Mouse (Mus musculus) hindbrain, embryonic 10.5 days (tissue): ENCODE data around the gene Grik4. TPM values are rescaled to one million over a fixed set of nuclear protein-coding genes. Genes with fewer than 3 reads are reported as not detected.

ENCODE experiments used
- DNase-seq: peaks from one replicate; pipeline ENCODE4 v3.0.0-alpha.2; 2017; ENCODE audit warnings: low spot score
- H3K27ac ChIP-seq: fragments of 300-500 bp; sonication (generic); 2 replicates; pipeline ENCODE4 v1.5.1; 2016; ENCODE audit warnings: mild to moderate bottlenecking, moderate library complexity
- H3K27me3 ChIP-seq: fragments of 300-500 bp; sonication (generic); 2 replicates; pipeline ENCODE4 v1.6.1; 2016; ENCODE audit warnings: mild to moderate bottlenecking; ENCODE audit not compliant: poor library complexity, insufficient read depth, severe bottlenecking
- H3K36me3 ChIP-seq: fragments of 300-500 bp; sonication (generic); 2 replicates; pipeline ENCODE4 v1.6.1; 2016; ENCODE audit warnings: mild to moderate bottlenecking, moderate library complexity
- H3K4me1 ChIP-seq: fragments of 300-500 bp; sonication (generic); replicated peaks from 2 replicates; pipeline ENCODE4 v1.6.1; 2016; ENCODE audit warnings: mild to moderate bottlenecking
- H3K4me3 ChIP-seq: fragments of 300-500 bp; sonication (generic); 2 replicates; pipeline ENCODE4 v1.5.1; 2016; ENCODE audit warnings: mild to moderate bottlenecking, moderate library complexity
- H3K9me3 ChIP-seq: fragments of 300-500 bp; sonication (generic); 2 replicates; pipeline ENCODE4 v1.6.1; 2016; ENCODE audit warnings: mild to moderate bottlenecking, moderate library complexity
- WGBS: fragments of 180-500 bp; shearing (Covaris S2); methylation state at CpG from one replicate; pipeline ENCODE4 v1.1.7; 2016; 5-methylcytosine and 5-hydroxymethylcytosine counted together
- polyA plus RNA-seq: library from polyadenylated mRNA; unstranded; fragments of >200 nt; fragmentation: Nextera tagmentation; extraction: Ambion mirVana; gene quantifications from 2 replicates; pipeline ENCODE4 v1.2.1, GENCODE M21; 2016

Grik4 gene
- polyA plus RNA-seq, 1 experiment from 2014 or later, result 2.9 TPM

DNA sequence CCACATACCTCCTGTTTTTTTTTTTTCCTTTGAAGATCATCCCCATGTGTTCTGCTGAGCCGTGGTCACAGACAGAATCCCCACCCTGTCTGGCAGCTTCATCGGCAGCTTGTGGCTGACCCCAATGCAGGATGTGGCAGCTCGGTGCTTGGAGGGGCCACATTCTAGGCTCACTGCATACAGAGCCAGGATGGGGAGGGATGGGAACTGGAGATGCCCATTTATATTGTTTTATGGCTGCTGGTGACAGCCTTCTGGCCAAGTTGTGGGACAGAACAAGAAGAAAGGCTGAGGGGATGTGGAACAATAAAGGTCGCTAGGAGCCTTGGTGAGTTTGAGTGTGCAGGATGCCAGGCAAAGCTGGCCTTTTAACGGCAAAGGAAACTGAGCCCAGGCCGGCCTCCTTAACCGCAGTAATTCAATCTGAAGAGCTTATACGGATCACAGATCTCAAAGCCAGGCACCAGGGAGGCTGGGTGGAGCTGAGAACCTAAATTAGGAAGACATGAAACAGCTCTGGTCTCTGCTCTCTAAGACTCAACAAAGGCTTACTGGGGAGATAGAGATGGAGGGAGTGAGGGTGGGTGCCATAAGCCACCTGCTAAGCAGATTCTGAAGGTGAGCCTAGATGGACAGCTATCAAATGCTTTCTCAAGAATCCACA, 241.0 kb downstream of the Grik4 start:
- 56% methylated on average over 8 of the region's 8 CpGs for WGBS
- no peak for DNase-seq
- H3K9me3 ChIP-seq, result peaks cover 4% of the 10 kb centered on the region
- peak overlapping the region; percentile 23; the same call in 1 of the 2 replicates for H3K27ac ChIP-seq
- H3K36me3 ChIP-seq, result no peaks in the 10 kb centered on the region; the same call in 1 of the 2 replicates
- H3K27me3 ChIP-seq, result no peaks in the 10 kb centered on the region
- H3K4me1 ChIP-seq, result peaks cover 20% of the 10 kb centered on the region
- H3K4me3 ChIP-seq, result no peak overlapping the region

DNA sequence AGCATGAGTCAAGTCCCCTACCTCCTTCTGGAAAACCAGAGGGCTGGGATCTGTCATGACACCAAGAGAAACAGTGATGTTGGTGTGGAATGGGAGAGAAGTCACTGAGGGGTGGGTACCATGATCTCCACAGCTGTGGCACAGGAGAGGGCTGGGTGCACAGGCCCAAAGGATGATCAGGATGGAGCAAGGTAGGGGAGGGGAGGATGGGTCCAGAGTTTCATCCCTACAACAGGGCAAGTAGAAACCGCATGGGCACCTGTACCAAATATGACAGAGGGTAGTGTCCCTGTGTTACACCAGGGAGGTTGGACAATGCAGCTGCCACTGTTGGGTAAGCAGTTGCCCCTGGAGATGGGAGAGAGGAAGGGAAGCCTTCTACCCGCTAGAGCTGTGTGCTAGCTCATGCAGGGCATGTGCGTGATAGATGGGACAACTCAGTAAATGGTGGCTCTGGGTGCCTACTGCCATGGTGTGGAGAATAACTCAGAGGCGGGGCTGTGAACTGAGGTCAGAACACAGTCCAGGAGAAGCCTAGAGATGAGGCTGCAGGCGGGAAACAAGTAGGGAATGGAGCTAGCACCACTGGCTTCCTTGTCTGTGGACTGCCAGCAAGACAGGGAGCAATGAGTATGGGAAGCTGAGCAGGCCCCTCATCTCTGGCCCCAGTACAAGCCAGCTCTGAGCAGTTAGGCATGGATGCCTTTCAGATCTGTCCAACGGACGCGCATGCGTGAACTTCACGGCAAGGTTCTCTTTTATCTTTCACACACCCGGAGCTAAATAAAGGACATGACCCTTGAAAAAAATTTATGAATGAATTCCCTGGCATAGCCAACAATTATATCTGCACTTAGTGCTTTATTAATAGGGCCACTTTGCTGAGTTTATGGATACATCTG, 241.8 kb downstream of the Grik4 start:
- Histone ChIP-seq H3K36me3 (no peaks in the 10 kb centered on the region; the same call in 1 of the 2 replicates), H3K27me3 (no peaks in the 10 kb centered on the region), H3K4me3 (no peak overlapping the region), H3K9me3 (peaks cover 5% of the 10 kb centered on the region), H3K4me1 (peaks cover 20% of the 10 kb centered on the region), H3K27ac (peak overlapping the region; percentile 30; the same call in 1 of the 2 replicates)
- WGBS, result 76% methylated on average over 11 of the region's 11 CpGs
- DNase-seq, result no peak

DNA sequence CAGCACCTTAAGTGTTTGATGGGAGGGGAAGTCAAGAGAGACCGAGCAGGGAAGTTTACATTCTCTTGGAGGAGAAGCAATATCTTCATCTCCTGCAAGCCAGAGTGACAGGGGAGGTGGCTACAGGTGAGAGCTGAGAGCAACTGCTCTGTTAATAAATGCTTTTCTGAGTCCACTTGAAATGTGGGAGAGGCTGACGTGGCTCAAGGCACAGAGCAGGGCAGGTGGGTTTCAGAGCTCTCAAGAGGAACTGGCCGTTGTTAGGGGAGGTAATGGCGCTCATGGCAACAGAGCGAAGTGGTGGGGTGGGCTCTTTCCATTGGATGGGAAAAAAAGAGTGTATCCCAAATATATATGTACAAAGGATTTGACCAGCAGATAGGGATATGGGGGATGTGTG, 242.6 kb downstream of the Grik4 start:
- WGBS, result 90% methylated on average over 5 of the region's 5 CpGs
- Histone ChIP-seq H3K9me3 (peaks cover 7% of the 10 kb centered on the region), H3K27me3 (no peaks in the 10 kb centered on the region)

DNA sequence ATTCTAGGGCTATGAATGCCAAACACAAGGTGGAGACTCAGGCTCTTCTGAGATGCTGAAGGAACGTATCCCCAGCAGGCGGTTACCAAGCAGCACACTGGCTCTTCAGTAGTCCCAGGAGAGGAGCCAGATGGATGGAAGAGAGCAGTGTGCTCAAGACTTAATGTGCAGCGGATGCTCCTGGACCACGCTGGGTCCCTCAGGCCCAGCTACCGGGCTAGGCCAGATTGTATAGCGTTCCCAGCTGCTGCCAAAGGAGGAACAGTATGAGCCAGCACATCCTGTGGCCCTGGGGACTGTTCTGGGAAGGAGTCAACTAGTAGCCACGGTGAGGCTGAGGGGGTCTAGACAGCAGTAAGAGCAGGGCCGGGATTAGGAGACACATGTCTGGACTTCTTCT, 251.3 kb downstream of the Grik4 start:
- 80% methylated on average over 8 of the region's 8 CpGs for WGBS
- no peak for DNase-seq
- no peak overlapping the region for H3K4me3 ChIP-seq
- no peaks in the 10 kb centered on the region for H3K27me3 ChIP-seq
- H3K9me3 ChIP-seq, result peaks cover 8% of the 10 kb centered on the region; the same call in 1 of the 2 replicates
- peaks cover 13% of the 10 kb centered on the region; the same call in 1 of the 2 replicates for H3K4me1 ChIP-seq
- peak overlapping the region; percentile 16; the same call in 1 of the 2 replicates for H3K27ac ChIP-seq
- no peaks in the 10 kb centered on the region for H3K36me3 ChIP-seq

More for the DNA sequence above, 242.6 kb downstream of the Grik4 start:
- no peak overlapping the region for H3K27ac ChIP-seq
- H3K4me1 ChIP-seq, result peaks cover 20% of the 10 kb centered on the region
- H3K4me3 ChIP-seq, result no peak overlapping the region
- no peaks in the 10 kb centered on the region; the same call in 1 of the 2 replicates for H3K36me3 ChIP-seq
- no peak for DNase-seq

DNA sequence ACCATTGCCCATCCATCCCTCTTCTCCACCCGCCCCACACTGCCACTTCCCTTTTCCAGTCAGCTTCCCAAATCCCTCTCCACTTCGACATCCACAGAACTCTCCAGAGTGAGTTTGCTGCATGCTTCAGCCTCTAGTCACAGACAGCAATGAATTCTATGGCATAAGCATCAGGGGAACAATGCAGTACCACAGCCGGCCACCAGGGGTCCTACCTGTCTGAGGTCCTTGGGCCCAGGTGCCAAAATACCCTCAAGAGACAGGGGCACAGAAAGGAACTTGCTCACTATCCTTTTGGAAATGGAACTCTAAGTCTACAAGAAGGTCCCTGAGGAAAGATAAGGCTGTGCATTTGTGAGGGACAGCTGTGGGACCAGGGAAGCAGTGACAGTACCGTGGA, 256.1 kb downstream of the Grik4 start:
- Histone ChIP-seq H3K27ac (no peak overlapping the region), H3K27me3 (no peaks in the 10 kb centered on the region), H3K9me3 (no peaks in the 10 kb centered on the region), H3K4me3 (no peak overlapping the region), H3K36me3 (no peaks in the 10 kb centered on the region), H3K4me1 (peaks cover 16% of the 10 kb centered on the region)
- 36% methylated on average over 4 of the region's 4 CpGs for WGBS
- peak; percentile 67 for DNase-seq

DNA sequence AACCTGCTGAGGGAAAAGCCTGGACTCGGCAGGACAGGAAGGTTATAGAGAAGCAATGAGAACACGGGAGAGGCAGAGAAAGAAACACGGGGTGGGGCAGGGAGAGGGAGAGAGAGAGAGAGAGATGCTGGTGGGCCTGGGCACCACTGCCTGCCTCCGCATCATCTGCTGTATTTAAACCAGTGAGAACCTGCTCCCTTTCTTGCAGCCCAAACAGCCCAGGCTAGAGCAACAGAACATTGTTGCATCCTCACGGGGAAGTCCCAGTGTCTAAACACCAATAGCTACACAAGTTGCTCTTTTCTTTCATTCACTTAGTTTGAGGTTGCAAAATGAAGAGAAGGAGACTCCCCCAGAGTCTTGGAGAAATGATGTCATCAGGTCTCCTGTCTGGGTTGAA, 258.2 kb downstream of the Grik4 start:
- Histone ChIP-seq H3K9me3 (no peaks in the 10 kb centered on the region), H3K27me3 (no peaks in the 10 kb centered on the region), H3K4me1 (peaks cover 18% of the 10 kb centered on the region), H3K4me3 (no peak overlapping the region), H3K27ac (0 out of 2 replicates have a peak overlapping the region, but pooled peaks have one; percentile 3), H3K36me3 (no peaks in the 10 kb centered on the region)
- WGBS, result 77% methylated on average over 5 of the region's 5 CpGs
- DNase-seq, result no peak

DNA sequence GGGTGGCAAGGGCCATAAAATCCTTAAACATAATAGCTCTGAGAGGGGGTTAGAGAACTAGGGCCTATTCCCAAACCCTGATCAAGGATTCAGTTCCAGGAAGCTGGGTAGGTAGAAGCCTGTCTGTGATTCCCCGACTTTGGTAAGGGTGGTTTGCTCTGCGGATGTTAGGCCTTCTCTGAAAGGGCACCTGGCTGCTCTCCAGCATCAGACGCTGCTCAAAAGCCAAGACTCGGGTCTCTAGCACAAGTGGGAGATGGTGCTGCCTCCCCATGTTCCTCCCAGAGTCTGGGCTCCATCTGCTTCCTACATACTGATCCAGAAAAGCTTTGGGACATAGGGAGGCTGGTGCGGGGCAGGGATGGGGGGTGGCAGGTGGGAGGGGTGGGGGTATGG, 270.3 kb downstream of the Grik4 start:
- Histone ChIP-seq H3K4me1 (peaks cover 21% of the 10 kb centered on the region), H3K36me3 (no peaks in the 10 kb centered on the region), H3K27me3 (no peaks in the 10 kb centered on the region), H3K4me3 (no peak overlapping the region), H3K27ac (peak overlapping the region; percentile 72), H3K9me3 (no peaks in the 10 kb centered on the region)
- 85% methylated on average over 5 of the region's 5 CpGs for WGBS
- DNase-seq, result no peak

DNA sequence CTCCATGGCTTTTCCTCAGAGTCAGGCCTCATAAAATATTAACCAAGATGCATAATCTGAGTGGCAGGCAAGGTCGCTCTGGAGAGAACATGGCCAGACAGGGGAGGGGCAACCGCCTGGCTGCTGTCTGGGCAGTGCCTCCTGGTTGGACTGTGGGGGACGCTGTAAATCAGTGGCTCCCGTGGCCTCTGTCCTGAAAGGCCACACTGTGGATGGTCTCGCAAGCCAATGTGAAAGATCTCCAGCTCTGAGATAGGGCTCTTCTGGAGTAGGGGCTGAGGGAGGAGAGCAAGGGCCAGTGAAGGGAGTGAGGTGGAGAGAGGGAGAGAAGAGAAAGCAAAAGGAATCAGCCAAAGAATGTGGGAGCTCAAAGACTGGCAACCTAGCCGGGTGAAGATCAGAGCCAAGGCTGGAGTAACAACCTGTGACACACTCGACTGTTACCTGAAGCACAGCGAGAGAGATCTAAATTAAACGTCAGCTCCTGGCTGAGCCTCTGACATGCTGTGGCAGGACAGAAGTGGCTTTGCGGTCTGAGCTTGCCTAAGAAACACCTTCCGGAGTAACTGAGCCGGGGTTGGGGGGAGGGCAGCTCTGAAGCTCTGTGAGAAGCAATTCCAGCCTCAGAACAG, 270.8 kb downstream of the Grik4 start:
- DNase-seq, result no peak
- H3K4me3 ChIP-seq, result no peak overlapping the region
- peak overlapping the region; percentile 72 for H3K27ac ChIP-seq
- H3K4me1 ChIP-seq, result peaks cover 21% of the 10 kb centered on the region
- WGBS, result 71% methylated on average over 12 of the region's 12 CpGs
- H3K27me3 ChIP-seq, result no peaks in the 10 kb centered on the region
- no peaks in the 10 kb centered on the region for H3K9me3 ChIP-seq
- H3K36me3 ChIP-seq, result no peaks in the 10 kb centered on the region

DNA sequence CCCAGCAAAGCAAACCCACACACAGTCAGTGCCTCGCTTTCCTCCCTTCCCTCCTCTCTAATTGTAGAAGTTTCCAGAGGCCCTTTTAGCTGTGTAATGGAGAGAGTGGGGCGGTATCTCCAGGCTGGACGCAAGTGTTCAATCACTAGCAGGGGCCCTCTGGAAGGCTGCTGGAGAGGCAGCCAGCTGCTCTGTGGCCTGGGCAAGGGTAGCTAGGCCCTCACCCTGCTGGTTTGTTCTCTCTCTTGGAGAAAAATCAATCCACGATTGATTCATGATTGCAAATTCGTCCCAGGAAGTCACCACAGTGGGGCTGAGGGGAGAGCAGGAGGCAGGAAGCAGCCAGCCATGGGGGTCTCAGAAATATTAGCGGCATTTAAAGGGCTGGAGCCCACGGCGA, 271.3 kb downstream of the Grik4 start:
- 73% methylated on average over 8 of the region's 8 CpGs for WGBS
- Histone ChIP-seq H3K27me3 (no peaks in the 10 kb centered on the region), H3K36me3 (no peaks in the 10 kb centered on the region), H3K4me1 (peaks cover 21% of the 10 kb centered on the region), H3K27ac (peak overlapping the region; percentile 72), H3K4me3 (no peak overlapping the region), H3K9me3 (no peaks in the 10 kb centered on the region)
- DNase-seq, result no peak

DNA sequence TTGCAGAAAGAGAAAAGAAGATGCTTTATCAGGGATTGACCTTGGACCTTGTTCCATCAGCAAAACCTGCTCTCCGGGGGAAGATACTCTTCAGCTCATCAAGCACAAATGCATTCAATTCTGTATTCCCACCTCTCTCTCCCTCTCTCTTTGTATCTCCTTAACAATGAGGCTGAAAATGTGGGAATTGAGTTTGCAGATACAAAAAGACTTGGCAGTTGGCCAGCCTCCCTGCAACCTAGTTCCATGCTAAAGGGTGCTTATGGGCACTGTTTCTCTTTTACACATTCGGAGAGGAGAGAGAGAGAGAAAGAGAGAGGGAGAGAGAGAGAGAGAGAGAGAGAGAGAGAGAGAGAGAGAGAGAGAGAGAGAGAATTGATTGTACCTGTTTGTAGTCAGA, 273.7 kb downstream of the Grik4 start:
- Histone ChIP-seq H3K4me1 (peaks cover 21% of the 10 kb centered on the region), H3K36me3 (no peaks in the 10 kb centered on the region), H3K9me3 (no peaks in the 10 kb centered on the region), H3K27ac (no peak overlapping the region), H3K27me3 (no peaks in the 10 kb centered on the region), H3K4me3 (no peak overlapping the region)
- no peak for DNase-seq
- WGBS, result 70% methylated on average over 2 of the region's 2 CpGs

DNA sequence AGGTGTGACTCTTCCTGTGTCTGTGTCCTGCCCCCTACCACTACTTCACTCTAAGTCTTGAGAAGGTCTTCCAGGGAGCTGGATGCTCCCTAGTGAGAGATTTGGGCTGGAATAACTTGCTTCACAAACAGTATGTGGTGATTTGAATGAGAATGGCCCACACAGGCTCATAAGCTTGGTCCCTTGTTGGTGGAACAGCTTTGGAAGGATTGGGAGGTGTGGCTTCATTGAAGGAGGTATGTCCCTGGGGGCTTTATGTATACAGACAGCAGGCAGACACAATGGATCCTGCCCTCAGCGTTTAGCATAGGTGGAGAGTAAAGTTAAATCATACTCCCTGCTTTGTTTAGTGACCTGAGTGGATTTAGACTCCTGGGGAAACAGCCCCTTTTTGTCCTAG, 282.8 kb downstream of the Grik4 start:
- Histone ChIP-seq H3K36me3 (no peaks in the 10 kb centered on the region), H3K27ac (no peak overlapping the region), H3K27me3 (no peaks in the 10 kb centered on the region), H3K9me3 (peaks cover 4% of the 10 kb centered on the region; the same call in 1 of the 2 replicates), H3K4me3 (no peak overlapping the region), H3K4me1 (peaks cover 9% of the 10 kb centered on the region; the same call in 1 of the 2 replicates)
- WGBS, result 56% methylated on average over 1 of the region's 1 CpGs
- DNase-seq, result no peak

DNA sequence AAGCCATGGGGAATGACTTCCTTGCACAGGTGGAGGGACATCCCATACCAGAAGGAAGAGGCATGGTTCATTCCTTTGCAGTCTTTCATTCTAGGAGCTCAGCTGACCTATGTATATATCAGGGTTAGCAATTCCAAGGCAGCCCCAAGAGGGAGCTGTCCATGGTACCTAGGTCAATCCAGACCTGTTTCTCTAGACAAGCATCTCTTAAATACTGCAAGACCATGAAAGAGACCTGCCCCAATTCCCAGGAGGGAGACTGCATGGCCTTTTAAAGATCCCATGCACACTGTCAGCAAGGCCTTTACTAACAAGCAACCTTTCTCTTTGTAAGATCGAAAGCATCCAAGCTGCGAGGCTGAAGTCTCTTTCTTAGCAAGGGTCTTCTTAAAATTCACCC, 291.5 kb downstream of the Grik4 start:
- Histone ChIP-seq H3K4me3 (no peak overlapping the region), H3K27me3 (no peaks in the 10 kb centered on the region), H3K4me1 (peaks cover 9% of the 10 kb centered on the region; the same call in 1 of the 2 replicates), H3K36me3 (no peaks in the 10 kb centered on the region), H3K9me3 (no peaks in the 10 kb centered on the region), H3K27ac (no peak overlapping the region)
- DNase-seq, result peak; percentile 45
- WGBS, result 76% methylated on average over 2 of the region's 2 CpGs
